Mouse (Mus musculus) midbrain, embryonic 15.5 days (tissue): Measurements from ENCODE around the gene Adgrg7. TPM values are rescaled to one million over a fixed set of nuclear protein-coding genes. Genes with fewer than 3 reads are reported as not detected.
A peak's percentile ranks its signal among the peaks of the same experiment; 100 is the strongest.

Experiments
- ATAC-seq: fragments of 200-750 bp; cut with Nextera tagmentation; replicated peaks from 2 replicates; pipeline ENCODE4 v1.8.0; 2017; ENCODE audit warnings: moderate TSS enrichment
- H3K27ac ChIP-seq: fragments of 300-500 bp; sonication (generic); 2 replicates; pipeline ENCODE4 v1.5.1; 2015; ENCODE audit warnings: mild to moderate bottlenecking, inconsistent platforms
- H3K27me3 ChIP-seq: fragments of 300-500 bp; sonication (generic); replicated peaks from 2 replicates; pipeline ENCODE4 v1.6.1; 2015; ENCODE audit warnings: inconsistent platforms
- H3K36me3 ChIP-seq: fragments of 300-500 bp; sonication (generic); replicated peaks from 2 replicates; pipeline ENCODE4 v1.6.1; 2015; ENCODE audit warnings: inconsistent platforms
- H3K4me1 ChIP-seq: fragments of 300-500 bp; sonication (generic); 2 replicates; pipeline ENCODE4 v1.6.1; 2015; ENCODE audit warnings: inconsistent platforms
- H3K4me2 ChIP-seq: fragments of 300-500 bp; sonication (generic); 2 replicates; pipeline ENCODE4 v1.6.1; 2015; ENCODE audit warnings: inconsistent platforms, mild to moderate bottlenecking, moderate library complexity
- H3K4me3 ChIP-seq: fragments of 300-500 bp; sonication (generic); 2 replicates; pipeline ENCODE4 v1.5.1; 2015; ENCODE audit warnings: mild to moderate bottlenecking, inconsistent platforms
- H3K9ac ChIP-seq: fragments of 300-500 bp; sonication (generic); 2 replicates; pipeline ENCODE4 v1.6.1; 2015; ENCODE audit warnings: mild to moderate bottlenecking, inconsistent platforms
- H3K9me3 ChIP-seq: fragments of 300-500 bp; sonication (generic); 2 replicates; pipeline ENCODE4 v1.6.1; 2016; ENCODE audit warnings: inconsistent platforms
- WGBS: fragments of 180-500 bp; shearing (Covaris S2); methylation state at CpG from one replicate; pipeline ENCODE4 v1.1.7; 2015; ENCODE audit warnings: mixed read lengths; 5-methylcytosine and 5-hydroxymethylcytosine counted together
- polyA plus RNA-seq: library from polyadenylated mRNA; unstranded; fragments of >200 nt; fragmentation: Nextera tagmentation; extraction: Ambion mirVana; gene quantifications from 2 replicates; pipeline ENCODE4 v1.2.1, GENCODE M21; 2015

Gene Adgrg7
- polyA plus RNA-seq, 1 experiment from 2014 or later, result not detected

DNA sequence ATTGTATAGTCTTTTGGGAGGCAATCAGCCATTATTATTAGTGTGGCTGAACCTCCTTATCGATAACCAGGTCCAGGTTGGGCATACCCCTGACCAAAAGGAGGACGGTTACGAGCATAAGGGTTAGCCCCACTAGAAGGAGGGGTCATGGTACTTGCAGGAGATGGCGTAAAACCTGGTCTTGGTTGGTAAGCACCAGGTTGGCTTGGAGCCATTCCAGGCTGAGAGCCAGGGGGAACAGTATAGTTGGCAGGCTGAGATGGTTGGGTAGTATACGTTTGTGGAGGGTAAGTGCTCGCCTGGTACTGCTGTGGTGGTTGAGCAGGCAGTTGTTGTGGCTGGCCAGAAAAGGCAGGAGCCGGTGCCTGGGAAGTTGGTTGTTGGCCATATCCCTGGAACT lies 104.9 kb downstream of the Adgrg7 start:
- no peaks in the 10 kb centered on the region for H3K9me3 ChIP-seq
- no peaks in the 10 kb centered on the region for H3K27me3 ChIP-seq
- H3K36me3 ChIP-seq, result peaks cover 17% of the 10 kb centered on the region
- no peak overlapping the region for H3K4me2 ChIP-seq
- H3K4me3 ChIP-seq, result no peak overlapping the region
- no peak overlapping the region for H3K27ac ChIP-seq
- H3K9ac ChIP-seq, result no peak overlapping the region
- ATAC-seq, result no peak
- WGBS, result 94% methylated on average over 7 of the region's 7 CpGs
- H3K4me1 ChIP-seq, result no peaks in the 10 kb centered on the region

DNA sequence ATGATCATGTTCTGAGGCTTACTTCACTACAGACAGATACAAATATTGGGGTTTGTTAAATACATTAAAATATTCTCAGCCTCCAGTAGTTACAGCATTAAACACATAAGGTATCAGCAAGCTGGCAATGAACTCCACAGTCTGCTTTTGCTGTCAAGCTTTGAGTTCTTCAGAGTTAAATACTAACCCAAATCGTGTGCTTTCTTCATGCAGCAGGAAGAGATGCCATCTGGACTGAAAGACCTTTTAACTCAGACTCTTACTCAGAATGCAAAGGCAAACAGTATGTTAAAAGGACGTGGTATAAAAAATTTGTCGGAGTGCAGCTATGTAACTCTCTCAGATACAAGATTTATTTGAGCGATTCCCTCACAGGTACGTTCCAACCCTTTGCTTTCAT lies 108.9 kb downstream of the Adgrg7 start:
- H3K4me3 ChIP-seq, result no peak overlapping the region
- H3K4me2 ChIP-seq, result no peak overlapping the region
- no peaks in the 10 kb centered on the region for H3K27me3 ChIP-seq
- 94% methylated on average over 5 of the region's 5 CpGs for WGBS
- peaks cover 25% of the 10 kb centered on the region for H3K36me3 ChIP-seq
- no peaks in the 10 kb centered on the region for H3K4me1 ChIP-seq
- H3K9ac ChIP-seq, result no peak overlapping the region
- ATAC-seq, result no peak
- no peak overlapping the region for H3K27ac ChIP-seq
- H3K9me3 ChIP-seq, result no peaks in the 10 kb centered on the region

DNA sequence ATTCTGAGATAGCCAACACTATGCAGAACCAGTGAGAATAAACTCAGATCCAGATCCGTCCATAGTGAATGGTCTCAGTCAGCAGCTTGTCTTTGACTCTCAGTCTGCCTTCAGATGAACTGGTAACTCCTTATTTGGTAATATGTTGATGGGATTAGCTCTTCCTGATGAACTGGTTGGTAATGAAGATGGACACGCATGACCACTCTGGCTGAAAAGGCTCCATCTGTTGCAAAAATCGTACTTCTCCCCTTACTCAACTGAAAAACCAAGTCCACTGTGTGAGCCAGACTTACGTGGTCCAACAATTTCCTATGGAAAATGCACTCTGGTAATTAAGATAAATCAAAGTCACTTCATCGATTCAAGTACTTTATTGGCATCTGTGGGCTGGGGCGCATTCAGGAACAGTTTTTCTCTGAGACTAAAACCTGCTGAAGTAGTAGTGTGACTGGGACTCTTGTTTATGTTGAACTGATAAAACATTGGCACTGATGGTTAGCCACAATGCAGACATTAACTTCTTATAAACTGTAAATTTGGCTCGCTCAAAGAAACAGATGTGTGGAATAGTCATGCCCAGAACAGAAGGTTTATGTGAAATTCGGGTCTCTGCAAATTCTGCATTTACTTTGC lies 114.5 kb downstream of the Adgrg7 start:
- whole genome bisulfite sequencing, result 62% methylated on average over 8 of the region's 8 CpGs
- ATAC-seq, result no peak

DNA sequence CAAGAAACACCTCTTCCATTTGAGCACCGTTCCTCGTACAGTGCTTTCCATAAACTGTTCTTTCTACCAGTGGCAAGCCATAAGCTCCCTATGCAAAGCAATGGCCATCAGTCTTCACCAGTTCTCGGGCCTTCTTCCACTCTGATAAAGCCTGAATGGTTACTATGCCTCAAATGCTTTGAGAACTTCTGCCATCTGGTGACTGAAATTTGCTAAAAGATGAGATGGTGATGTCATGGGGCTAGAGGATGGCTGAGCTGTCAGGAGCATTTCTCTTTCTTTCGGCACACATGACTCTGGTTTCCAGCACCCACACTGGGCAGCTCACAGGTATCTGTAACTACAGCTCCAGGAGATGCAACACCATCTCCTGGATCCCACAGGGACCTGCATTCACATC lies 118.5 kb downstream of the Adgrg7 start:
- Histone ChIP-seq H3K4me3 (no peak overlapping the region), H3K9me3 (no peaks in the 10 kb centered on the region), H3K36me3 (no peaks in the 10 kb centered on the region), H3K9ac (no peak overlapping the region), H3K27me3 (no peaks in the 10 kb centered on the region), H3K4me1 (no peaks in the 10 kb centered on the region), H3K27ac (no peak overlapping the region), H3K4me2 (no peak overlapping the region)
- WGBS, result 75% methylated on average over 4 of the region's 4 CpGs
- peak; percentile 91 for ATAC-seq

More for the DNA sequence above, 114.5 kb downstream of the Adgrg7 start:
- Histone ChIP-seq H3K27me3 (no peaks in the 10 kb centered on the region), H3K9ac (no peak overlapping the region), H3K4me2 (no peak overlapping the region), H3K4me1 (no peaks in the 10 kb centered on the region), H3K9me3 (no peaks in the 10 kb centered on the region), H3K36me3 (peaks cover 9% of the 10 kb centered on the region), H3K4me3 (no peak overlapping the region), H3K27ac (no peak overlapping the region)

Other genes starting within 250 kb of the Adgrg7 start
- gene Tfg, start 78.4 kb downstream of the Adgrg7 start, polyA plus RNA-seq, result 150 and 155 TPM in 2 replicates
- gene Tmem45a, start 90.3 kb upstream of the Adgrg7 start, polyA plus RNA-seq, result 3.1 and 4.3 TPM in 2 replicates
- gene Lnp1, start 132.2 kb upstream of the Adgrg7 start, polyA plus RNA-seq, result 0.36 TPM in 1 of 2 replicates, not detected in the other